Mouse (Mus musculus) midbrain, embryonic 16.5 days (tissue): Measurements from ENCODE around the gene Mrrf. TPM values are rescaled to one million over a fixed set of nuclear protein-coding genes. Genes with fewer than 3 reads are reported as not detected.
"Not testable (repeated sequence)": the region's sequence is repeated elsewhere in the genome, so short reads cannot be mapped to it uniquely, and the experiment has no call there.

Source experiments
- ATAC-seq: fragments of 200-750 bp; cut with Nextera tagmentation; 2 replicates; pipeline ENCODE4 v1.8.0; 2017; ENCODE audit warnings: moderate TSS enrichment
- H3K27ac ChIP-seq: fragments of 300-500 bp; sonication (generic); 2 replicates; pipeline ENCODE4 v1.5.1; 2014; ENCODE audit warnings: mild to moderate bottlenecking, low read length, mixed read lengths
- H3K27me3 ChIP-seq: fragments of 300-500 bp; sonication (generic); 2 replicates; pipeline ENCODE4 v1.6.1; 2014; ENCODE audit warnings: low read depth, low read length, mixed read lengths; ENCODE audit not compliant: control insufficient read depth, insufficient read depth
- H3K36me3 ChIP-seq: fragments of 300-500 bp; sonication (generic); 2 replicates; pipeline ENCODE4 v1.6.1; 2014; ENCODE audit warnings: mild to moderate bottlenecking, low read length, moderate library complexity, mixed read lengths; ENCODE audit not compliant: control insufficient read depth, insufficient read depth
- H3K4me1 ChIP-seq: fragments of 300-500 bp; sonication (generic); 2 replicates; pipeline ENCODE4 v1.6.1; 2014; ENCODE audit warnings: mild to moderate bottlenecking, low read length, mixed read lengths; ENCODE audit not compliant: control insufficient read depth, insufficient read depth
- H3K4me2 ChIP-seq: fragments of 300-500 bp; sonication (generic); 2 replicates; pipeline ENCODE4 v1.6.1; 2014; ENCODE audit warnings: mild to moderate bottlenecking, low read length, mixed read lengths
- H3K4me3 ChIP-seq: fragments of 300-500 bp; sonication (generic); 2 replicates; pipeline ENCODE4 v1.5.1; 2014; ENCODE audit warnings: low read depth, mild to moderate bottlenecking, low read length, moderate library complexity, mixed read lengths
- H3K9ac ChIP-seq: fragments of 300-500 bp; sonication (generic); 2 replicates; pipeline ENCODE4 v1.6.1; 2014; ENCODE audit warnings: low read depth, low read length, mixed read lengths
- H3K9me3 ChIP-seq: fragments of 300-500 bp; sonication (generic); replicated peaks from 2 replicates; pipeline ENCODE4 v1.6.1; 2014; ENCODE audit warnings: mild to moderate bottlenecking, low read length, mixed read lengths; ENCODE audit not compliant: control insufficient read depth, poor library complexity, severe bottlenecking
- WGBS: fragments of 180-500 bp; shearing (Covaris S2); extraction: QIAGEN DNeasy Blood & Tissue Kit; methylation state at CpG from one replicate; pipeline ENCODE4 v1.1.7; 2014; 5-methylcytosine and 5-hydroxymethylcytosine counted together
- polyA plus RNA-seq: library from polyadenylated mRNA; unstranded; fragments of >200 nt; fragmentation: Nextera tagmentation; extraction: Ambion mirVana; gene quantifications from 2 replicates; pipeline ENCODE4 v1.2.1, GENCODE M21; 2015

Mrrf gene
- polyA plus RNA-seq, 1 experiment from 2014 or later: 24.7 TPM

DNA sequence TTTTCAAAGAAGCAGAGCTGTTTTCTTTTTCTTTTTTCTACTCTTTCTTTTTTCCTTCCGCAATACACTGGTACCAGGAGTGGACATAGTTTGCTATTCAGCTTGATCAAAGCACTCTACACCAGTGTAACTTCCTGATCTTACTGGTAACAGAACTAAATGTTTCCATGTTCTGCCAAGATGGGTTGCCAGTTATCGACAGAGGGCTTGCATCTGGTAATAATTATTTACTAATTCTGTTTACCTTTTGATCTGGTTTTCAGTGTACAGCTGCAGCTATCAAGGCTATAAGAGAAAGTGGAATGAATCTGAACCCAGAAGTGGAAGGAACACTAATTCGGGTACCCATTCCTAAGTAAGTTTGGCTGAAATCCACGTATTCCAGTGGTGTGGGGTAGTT lies 23.1 kb downstream of the Mrrf start:
- Histone ChIP-seq H3K4me2 (no peak overlapping the region), H3K9me3 (no peaks in the 10 kb centered on the region), H3K27me3 (no peaks in the 10 kb centered on the region), H3K9ac (no peak overlapping the region), H3K36me3 (no peaks in the 10 kb centered on the region), H3K4me1 (no peaks in the 10 kb centered on the region), H3K4me3 (no peak overlapping the region), H3K27ac (no peak overlapping the region)
- no peak for ATAC-seq
- 87% methylated on average over 4 of the region's 4 CpGs for WGBS

DNA sequence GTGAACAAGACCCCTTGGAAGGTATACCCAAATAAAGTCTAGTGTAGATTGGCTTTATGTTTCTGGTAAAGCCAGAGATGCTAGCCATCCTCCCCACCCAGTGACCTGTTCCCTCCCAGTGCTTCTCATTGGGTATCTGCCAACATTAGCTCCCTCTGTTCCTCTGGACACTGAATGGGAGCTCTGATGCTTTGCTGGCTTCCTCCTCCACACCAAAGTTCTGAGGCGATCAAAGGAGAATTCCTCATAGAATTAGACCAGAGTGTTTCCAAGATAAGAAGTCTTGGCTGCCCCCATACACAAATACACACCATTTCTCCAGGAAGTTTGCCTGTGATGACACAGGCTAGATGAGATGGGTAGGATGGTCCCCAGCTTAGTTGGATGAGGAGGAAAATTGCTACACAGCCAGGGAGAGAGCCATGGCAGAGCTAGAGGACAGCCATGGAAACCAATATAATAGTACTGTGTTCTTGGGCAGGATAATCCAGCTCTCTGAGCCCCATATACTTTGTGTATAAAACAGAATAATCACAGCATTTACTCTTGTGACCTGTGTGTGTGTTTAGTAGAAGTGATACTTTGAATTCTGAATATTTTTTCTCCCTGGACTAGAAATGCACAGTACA lies 31.9 kb downstream of the Mrrf start:
- no peaks in the 10 kb centered on the region for H3K4me1 ChIP-seq
- peaks cover 2% of the 10 kb centered on the region; the same call in 1 of the 2 replicates for H3K36me3 ChIP-seq
- H3K27me3 ChIP-seq: no peaks in the 10 kb centered on the region
- WGBS: 94% methylated on average over 1 of the region's 1 CpGs
- H3K27ac ChIP-seq: no peak overlapping the region
- H3K9me3 ChIP-seq: no peaks in the 10 kb centered on the region
- no peak overlapping the region for H3K9ac ChIP-seq
- ATAC-seq: 0 out of 2 replicates have a peak, but pooled peaks have one; percentile 56
- H3K4me3 ChIP-seq: no peak overlapping the region
- no peak overlapping the region for H3K4me2 ChIP-seq

DNA sequence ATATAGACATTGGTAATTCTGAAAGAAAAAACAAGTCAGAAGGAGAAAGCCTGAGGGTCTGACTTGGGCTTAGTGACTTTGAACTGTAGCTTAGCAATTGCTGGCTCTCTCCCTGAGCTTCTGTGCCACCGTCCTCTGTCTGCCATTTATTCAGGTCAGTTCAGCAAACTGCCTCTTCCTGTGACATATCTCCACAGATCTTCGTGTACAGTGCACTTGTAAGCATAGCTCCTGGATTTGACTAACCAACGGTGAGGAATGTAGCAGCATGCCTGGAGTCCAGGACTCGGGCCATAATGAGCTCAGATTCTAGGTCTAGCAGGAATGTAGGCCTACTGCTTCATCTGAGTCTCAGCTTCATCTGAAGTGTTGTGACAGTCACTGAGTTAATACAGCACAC lies 33.0 kb downstream of the Mrrf start:
- H3K9me3 ChIP-seq: no peaks in the 10 kb centered on the region
- ATAC-seq: no peak
- WGBS: 89% methylated on average over 4 of the region's 4 CpGs

DNA sequence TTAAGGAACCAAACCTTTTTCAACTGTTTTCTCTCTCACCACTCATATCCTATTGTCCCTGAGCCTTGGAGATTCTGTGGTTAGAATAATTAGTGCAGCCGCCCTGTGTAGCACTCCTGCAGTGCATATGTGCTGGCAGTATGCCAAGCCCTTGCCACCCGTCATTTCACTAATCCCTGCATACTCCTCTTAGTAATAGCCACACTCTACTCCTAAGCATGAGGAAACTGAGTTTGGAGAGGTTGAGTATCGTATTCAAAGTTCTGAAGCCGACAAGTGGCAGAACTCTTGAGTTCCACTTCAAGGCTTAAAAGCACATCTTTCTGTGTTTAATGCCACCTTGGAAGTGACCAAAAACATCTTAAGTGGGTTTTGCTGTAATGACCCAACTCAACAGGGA lies 35.9 kb downstream of the Mrrf start:
- Histone ChIP-seq H3K36me3 (no peaks in the 10 kb centered on the region), H3K9me3 (no peaks in the 10 kb centered on the region), H3K4me1 (no peaks in the 10 kb centered on the region), H3K27me3 (no peaks in the 10 kb centered on the region), H3K27ac (no peak overlapping the region), H3K4me2 (no peak overlapping the region), H3K9ac (no peak overlapping the region), H3K4me3 (no peak overlapping the region)
- ATAC-seq: no peak
- WGBS: 51% methylated on average over 4 of the region's 4 CpGs

More for the DNA sequence above, 33.0 kb downstream of the Mrrf start:
- Histone ChIP-seq H3K4me1 (no peaks in the 10 kb centered on the region), H3K36me3 (peaks cover 2% of the 10 kb centered on the region; the same call in 1 of the 2 replicates), H3K27me3 (no peaks in the 10 kb centered on the region), H3K4me3 (no peak overlapping the region), H3K27ac (no peak overlapping the region), H3K4me2 (no peak overlapping the region), H3K9ac (no peak overlapping the region)

DNA sequence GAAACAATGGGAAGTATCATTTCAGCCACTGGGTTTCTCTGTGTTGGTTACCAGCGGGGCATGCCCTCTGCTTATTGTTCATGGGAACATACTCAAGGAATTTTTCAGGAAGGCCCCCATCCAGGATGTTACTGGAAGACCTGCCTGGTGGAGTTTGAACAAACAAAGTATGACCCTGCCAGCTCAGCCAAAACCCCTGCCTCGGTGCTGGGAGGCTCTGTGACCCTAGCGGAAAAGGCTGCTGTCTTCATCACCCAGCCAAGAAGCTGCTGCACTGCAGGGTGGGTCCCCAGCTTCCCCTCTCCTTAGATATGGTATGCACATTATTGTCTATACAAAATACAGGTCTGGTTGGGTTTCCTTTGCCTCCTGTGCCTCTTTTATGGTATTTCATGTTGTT lies 36.4 kb downstream of the Mrrf start:
- no peak overlapping the region for H3K4me3 ChIP-seq
- WGBS: 86% methylated on average over 3 of the region's 3 CpGs
- H3K9me3 ChIP-seq: no peaks in the 10 kb centered on the region
- H3K4me2 ChIP-seq: no peak overlapping the region
- no peak for ATAC-seq
- H3K9ac ChIP-seq: no peak overlapping the region
- peaks cover 3% of the 10 kb centered on the region; the same call in 1 of the 2 replicates for H3K36me3 ChIP-seq
- no peaks in the 10 kb centered on the region for H3K4me1 ChIP-seq
- no peak overlapping the region for H3K27ac ChIP-seq
- H3K27me3 ChIP-seq: no peaks in the 10 kb centered on the region

DNA sequence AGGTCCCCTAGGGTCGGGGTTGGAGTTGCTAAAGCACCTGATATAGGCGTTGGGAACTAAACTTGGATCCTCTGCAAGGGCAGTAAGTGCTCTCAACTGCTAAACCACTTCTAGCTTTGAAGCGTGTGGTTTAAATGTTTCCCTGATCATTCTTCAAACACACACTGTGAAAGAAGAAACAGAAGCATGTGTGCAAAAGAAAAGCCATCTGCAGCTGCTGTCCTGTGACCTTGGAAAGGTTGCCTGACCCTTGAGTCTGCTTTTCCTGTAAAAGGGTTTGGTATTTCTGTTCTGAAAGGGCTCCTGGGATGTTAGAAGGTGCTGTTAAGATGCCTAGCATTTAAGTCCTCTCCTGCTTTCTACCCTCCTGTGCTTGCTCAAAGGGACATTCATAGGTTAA lies 43.3 kb downstream of the Mrrf start:
- Histone ChIP-seq H3K36me3 (peaks cover 7% of the 10 kb centered on the region; the same call in 1 of the 2 replicates), H3K27me3 (no peaks in the 10 kb centered on the region), H3K4me2 (no peak overlapping the region), H3K9ac (no peak overlapping the region), H3K4me1 (no peaks in the 10 kb centered on the region), H3K4me3 (no peak overlapping the region), H3K9me3 (no peaks in the 10 kb centered on the region), H3K27ac (no peak overlapping the region)
- 67% methylated on average over 3 of the region's 3 CpGs for WGBS
- no peak for ATAC-seq

DNA sequence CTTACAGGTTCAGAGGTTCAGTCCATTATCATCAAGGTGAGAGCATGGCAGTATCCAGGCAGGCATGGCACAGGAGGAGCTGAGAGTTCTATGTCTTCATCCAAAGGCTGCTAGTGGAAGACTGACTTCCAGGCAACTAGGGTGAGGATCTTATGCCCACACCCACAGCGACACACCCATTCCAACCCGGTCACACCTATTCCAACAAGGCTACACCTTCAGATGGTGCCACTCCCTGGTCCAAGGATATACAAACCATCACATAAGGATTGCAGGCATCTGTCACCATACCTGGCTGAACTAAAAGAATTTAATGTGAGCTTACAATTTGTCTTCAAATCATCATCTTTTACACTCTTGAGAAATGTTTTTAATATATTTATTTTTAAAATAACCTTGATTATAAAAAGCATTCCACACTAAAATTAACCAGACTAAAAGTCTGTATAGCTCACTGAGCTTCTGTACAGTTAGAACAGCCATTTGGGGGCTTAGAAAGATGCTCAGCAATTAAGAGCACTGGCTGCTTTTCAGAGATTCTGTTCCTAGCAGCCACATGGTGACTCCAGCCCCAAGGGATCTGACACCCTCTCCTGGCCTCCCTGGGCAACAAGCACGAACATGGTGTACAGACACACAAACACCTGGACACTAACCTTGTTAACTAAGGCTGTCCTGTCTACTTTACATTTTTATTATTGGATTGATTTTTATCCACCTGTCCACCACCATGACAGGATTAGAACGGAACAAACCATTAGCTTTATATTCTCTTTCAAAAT lies 45.6 kb downstream of the Mrrf start:
- 91% methylated on average over 4 of the region's 4 CpGs for WGBS
- H3K4me1 ChIP-seq, H3K9ac ChIP-seq, H3K27me3 ChIP-seq, H3K4me2 ChIP-seq, H3K27ac ChIP-seq, H3K36me3 ChIP-seq, H3K4me3 ChIP-seq, ATAC-seq, H3K9me3 ChIP-seq: not testable (repeated sequence)

DNA sequence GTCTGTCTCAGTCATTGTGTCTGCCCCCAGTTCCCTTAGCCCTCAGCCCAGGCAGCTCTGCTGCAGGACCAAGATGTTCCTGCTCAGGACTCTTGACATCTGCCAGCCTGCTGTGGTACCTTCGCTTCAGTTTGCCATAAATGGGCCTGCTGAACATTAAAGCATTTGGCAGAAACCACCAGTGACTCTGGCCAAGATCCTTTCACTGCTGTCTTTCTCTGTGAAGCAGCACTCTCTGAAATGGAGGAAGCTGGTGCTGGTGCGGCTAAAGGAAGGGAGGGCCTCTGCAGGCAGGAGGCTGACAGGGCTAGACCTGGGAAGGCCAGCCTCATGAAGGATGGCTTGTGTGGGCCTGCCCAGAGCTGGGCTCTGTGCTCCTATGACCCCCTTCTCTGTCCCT lies 47.1 kb downstream of the Mrrf start:
- H3K4me1 ChIP-seq: no peaks in the 10 kb centered on the region
- no peak overlapping the region for H3K27ac ChIP-seq
- no peaks in the 10 kb centered on the region for H3K36me3 ChIP-seq
- H3K4me2 ChIP-seq: no peak overlapping the region
- no peak for ATAC-seq
- no peaks in the 10 kb centered on the region for H3K9me3 ChIP-seq
- no peak overlapping the region for H3K9ac ChIP-seq
- WGBS: 73% methylated on average over 2 of the region's 2 CpGs
- H3K27me3 ChIP-seq: no peaks in the 10 kb centered on the region
- no peak overlapping the region for H3K4me3 ChIP-seq

DNA sequence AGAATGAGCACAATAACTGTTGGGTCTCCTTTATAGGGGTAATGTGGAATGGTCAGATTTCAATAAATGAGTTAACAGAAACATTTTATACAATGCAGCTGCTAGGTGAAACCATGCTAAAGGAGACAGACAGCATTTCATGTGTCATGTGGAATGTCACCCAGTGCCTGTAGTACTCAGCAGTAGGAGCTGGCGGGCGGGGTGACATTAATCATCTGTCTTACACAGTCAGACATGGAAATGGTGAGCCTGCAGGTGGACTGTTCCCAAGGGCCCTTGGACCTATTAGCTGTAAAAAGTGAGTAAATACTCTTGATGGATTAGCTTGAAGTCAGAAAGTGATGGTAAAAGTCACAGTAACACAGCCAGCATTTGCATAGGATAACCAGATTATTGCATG lies 48.0 kb downstream of the Mrrf start:
- Histone ChIP-seq H3K9me3 (no peaks in the 10 kb centered on the region), H3K9ac (no peak overlapping the region), H3K4me3 (no peak overlapping the region), H3K27me3 (no peaks in the 10 kb centered on the region), H3K4me2 (no peak overlapping the region), H3K4me1 (no peaks in the 10 kb centered on the region), H3K27ac (no peak overlapping the region), H3K36me3 (no peaks in the 10 kb centered on the region)
- no peak for ATAC-seq
- WGBS: 92% methylated on average over 2 of the region's 2 CpGs
